Mouse (Mus musculus): ENCODE measurements at regions not wholly inside any gene's neighbourhood (a gene's known extent, or its start where the extent isn't known, plus 50 kb on each side); places are given as distances from the start of the nearest gene placed in this dataset.

DNA sequence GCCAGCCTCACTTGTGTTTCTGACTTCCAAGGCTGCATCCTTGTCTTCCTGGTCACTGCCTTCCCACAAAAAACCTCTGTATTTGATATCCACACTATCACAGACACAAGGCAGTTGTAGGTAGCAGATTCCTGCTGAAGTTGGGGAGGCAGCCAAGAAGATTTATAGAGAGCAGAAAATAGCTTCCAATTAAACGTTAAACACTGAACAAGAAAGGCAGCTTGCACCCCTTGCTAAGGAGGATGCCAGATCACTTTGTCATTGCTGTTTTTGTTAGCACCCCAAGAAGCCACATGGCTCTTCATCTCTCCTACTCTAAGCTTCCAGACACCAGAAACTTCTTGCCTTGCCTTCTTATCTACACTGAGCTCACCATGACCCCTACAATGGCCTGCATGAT, 219.9 kb downstream of the Qdpr start:
- Histone ChIP-seq H3K36me3 (ENCODE audit: control insufficient read depth, insufficient read depth) (no peaks in the 10 kb centered on the region), H3K9ac (replicated peaks; ENCODE audit: low read depth, low read length) (no peak overlapping the region), H3K4me1 (replicated peaks; ENCODE audit: control insufficient read depth, insufficient read depth, low read length) (no peaks in the 10 kb centered on the region), H3K27me3 (replicated peaks; ENCODE audit: control insufficient read depth, insufficient read depth, low read length) (no peaks in the 10 kb centered on the region), H3K9me3 (ENCODE audit: control insufficient read depth, low read length) (no peaks in the 10 kb centered on the region), H3K4me3 (replicated peaks; ENCODE audit: low read length) (no peak overlapping the region), H3K4me2 (ENCODE audit: low read length) (no peak overlapping the region), H3K27ac (ENCODE audit: low read length) (no peak overlapping the region)
- no peak for ATAC-seq
- 52% methylated on average over 1 of the region's 1 CpGs for WGBS

DNA sequence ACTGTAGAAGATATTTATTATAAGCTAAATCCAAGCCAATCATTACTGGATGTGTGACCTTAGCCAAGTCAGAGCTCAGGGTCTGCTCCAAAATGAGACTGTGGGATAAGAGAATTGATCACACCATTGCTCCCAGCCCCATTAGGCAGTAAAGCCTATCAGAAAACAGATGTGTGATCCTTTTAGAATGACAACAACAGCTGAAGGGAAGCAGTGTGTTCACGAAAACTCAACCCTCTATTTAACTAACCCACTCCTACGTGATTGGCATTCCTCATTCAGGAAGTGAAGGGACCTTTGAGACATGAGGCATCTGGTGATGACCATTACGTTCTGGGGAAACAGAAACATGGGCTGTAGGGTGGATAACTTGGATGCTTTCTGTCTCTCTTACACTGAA, 220.6 kb downstream of the Qdpr start:
- Histone ChIP-seq H3K4me2 (ENCODE audit: low read length) (no peak overlapping the region), H3K27me3 (replicated peaks; ENCODE audit: control insufficient read depth, insufficient read depth, low read length) (no peaks in the 10 kb centered on the region), H3K4me1 (replicated peaks; ENCODE audit: control insufficient read depth, insufficient read depth, low read length) (no peaks in the 10 kb centered on the region), H3K9ac (replicated peaks; ENCODE audit: low read depth, low read length) (no peak overlapping the region), H3K27ac (ENCODE audit: low read length) (no peak overlapping the region), H3K4me3 (replicated peaks; ENCODE audit: low read length) (no peak overlapping the region), H3K36me3 (ENCODE audit: control insufficient read depth, insufficient read depth) (no peaks in the 10 kb centered on the region), H3K9me3 (ENCODE audit: control insufficient read depth, low read length) (no peaks in the 10 kb centered on the region)
- 61% methylated on average over 3 of the region's 3 CpGs for WGBS
- ATAC-seq, result no peak

DNA sequence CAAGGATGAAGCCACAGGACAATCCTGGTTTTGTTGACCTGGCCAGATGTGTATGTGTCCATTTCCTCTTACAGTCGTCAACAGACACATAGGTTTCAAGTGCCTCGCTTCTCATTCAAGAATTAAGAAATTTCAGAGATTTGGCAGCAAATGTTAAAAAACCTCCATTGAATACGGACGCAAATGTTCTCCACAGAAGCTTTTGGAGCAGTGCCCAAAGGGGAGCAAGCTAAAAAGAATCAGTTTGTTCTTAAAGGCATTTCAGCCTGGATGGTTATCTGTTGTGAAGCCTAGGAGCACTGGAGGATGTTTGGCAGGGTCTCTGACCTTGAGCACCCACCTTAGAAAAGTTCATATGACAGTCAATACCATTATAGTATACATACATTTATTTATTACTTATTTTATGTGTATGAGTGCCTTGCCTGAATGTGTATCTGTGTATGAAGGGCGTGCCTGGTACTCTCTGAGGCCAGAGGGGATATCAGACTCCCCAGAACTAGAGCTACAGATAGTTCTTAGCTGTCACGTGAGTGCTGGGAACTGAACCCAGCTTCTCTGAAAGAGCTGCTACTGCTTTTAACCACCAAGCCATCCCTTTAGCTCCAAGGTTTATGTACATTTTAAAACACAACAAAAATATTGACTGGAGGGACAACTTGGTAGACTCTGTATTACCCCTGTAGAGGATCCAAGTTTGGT, 221.7 kb downstream of the Qdpr start:
- Histone ChIP-seq H3K36me3 (ENCODE audit: control insufficient read depth, insufficient read depth) (no peaks in the 10 kb centered on the region), H3K4me1 (replicated peaks; ENCODE audit: control insufficient read depth, insufficient read depth, low read length) (no peaks in the 10 kb centered on the region), H3K4me2 (ENCODE audit: low read length) (no peak overlapping the region), H3K9me3 (ENCODE audit: control insufficient read depth, low read length) (no peaks in the 10 kb centered on the region), H3K9ac (replicated peaks; ENCODE audit: low read depth, low read length) (no peak overlapping the region), H3K27ac (ENCODE audit: low read length) (no peak overlapping the region), H3K27me3 (replicated peaks; ENCODE audit: control insufficient read depth, insufficient read depth, low read length) (no peaks in the 10 kb centered on the region), H3K4me3 (replicated peaks; ENCODE audit: low read length) (no peak overlapping the region)
- WGBS, result 60% methylated on average over 6 of the region's 6 CpGs
- ATAC-seq, result no peak

DNA sequence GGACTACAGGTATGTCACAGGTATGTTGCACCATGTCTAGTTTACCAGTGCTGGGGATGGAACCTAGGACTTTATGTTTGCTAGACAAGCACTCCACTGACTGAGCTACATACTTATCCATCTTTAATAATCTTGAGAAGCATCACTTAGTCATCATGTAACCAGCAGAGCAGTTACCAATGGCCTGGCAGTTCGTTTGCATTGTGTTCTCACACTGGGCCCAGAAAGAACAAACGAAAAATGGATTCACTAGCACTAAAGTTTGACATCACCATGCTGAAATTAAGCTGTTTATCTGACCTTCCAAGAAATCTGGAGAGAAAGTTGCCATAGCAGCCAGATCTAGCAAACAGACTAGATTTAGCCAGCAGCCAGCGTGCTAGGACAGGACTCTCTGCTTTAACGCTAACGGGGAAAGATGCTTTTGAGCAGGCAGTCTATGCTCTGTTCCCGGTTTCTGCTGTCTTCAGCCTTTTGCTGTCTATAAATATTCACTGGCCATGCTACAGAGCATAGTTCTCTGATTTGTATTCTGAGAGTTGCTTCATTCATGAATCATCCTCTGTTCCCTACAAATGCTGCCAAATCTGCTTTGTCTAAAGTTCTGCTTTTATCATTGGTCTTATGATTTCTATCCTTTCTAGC, 229.6 kb downstream of the Qdpr start:
- peak; percentile 78 for ATAC-seq
- no peaks in the 10 kb centered on the region for H3K36me3 ChIP-seq (ENCODE audit: control insufficient read depth, insufficient read depth)
- WGBS, result 60% methylated on average over 6 of the region's 6 CpGs
- H3K27ac ChIP-seq (ENCODE audit: low read length), result 0 out of 2 replicates have a peak overlapping the region, but pooled peaks have one; percentile 38
- H3K27me3 ChIP-seq (replicated peaks; ENCODE audit: control insufficient read depth, insufficient read depth, low read length), result no peaks in the 10 kb centered on the region
- no peaks in the 10 kb centered on the region; the same call in 1 of the 2 replicates for H3K4me1 ChIP-seq (replicated peaks; ENCODE audit: control insufficient read depth, insufficient read depth, low read length)
- no peak overlapping the region for H3K4me3 ChIP-seq (replicated peaks; ENCODE audit: low read length)
- H3K4me2 ChIP-seq (ENCODE audit: low read length), result no peak overlapping the region
- H3K9me3 ChIP-seq (ENCODE audit: control insufficient read depth, low read length), result no peaks in the 10 kb centered on the region
- H3K9ac ChIP-seq (replicated peaks; ENCODE audit: low read depth, low read length), result no peak overlapping the region

DNA sequence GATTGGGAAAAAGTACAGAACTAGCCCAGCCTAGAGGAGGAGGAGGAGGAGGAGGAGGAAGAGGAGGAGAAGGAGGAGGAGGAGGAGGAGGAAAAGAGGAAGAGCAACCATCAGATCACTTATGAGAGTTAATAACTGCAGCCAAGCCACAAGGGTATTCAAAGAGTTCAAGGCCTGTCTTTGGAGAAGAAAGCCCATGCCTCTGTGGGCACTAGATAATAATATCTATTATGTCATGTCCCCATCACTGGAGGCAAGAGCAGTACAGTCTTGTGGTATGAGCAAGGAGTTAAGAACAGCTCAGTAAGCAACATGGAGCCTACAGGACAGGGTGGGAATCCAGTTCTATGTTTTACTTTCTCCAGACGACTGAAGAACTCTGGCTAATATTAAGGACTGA, 230.5 kb downstream of the Qdpr start:
- 87% methylated on average over 1 of the region's 1 CpGs for WGBS
- Histone ChIP-seq H3K4me2 (ENCODE audit: low read length) (no peak overlapping the region), H3K4me3 (replicated peaks; ENCODE audit: low read length) (no peak overlapping the region), H3K36me3 (ENCODE audit: control insufficient read depth, insufficient read depth) (no peaks in the 10 kb centered on the region), H3K9ac (replicated peaks; ENCODE audit: low read depth, low read length) (no peak overlapping the region), H3K27ac (ENCODE audit: low read length) (no peak overlapping the region), H3K9me3 (ENCODE audit: control insufficient read depth, low read length) (no peaks in the 10 kb centered on the region), H3K27me3 (replicated peaks; ENCODE audit: control insufficient read depth, insufficient read depth, low read length) (no peaks in the 10 kb centered on the region), H3K4me1 (replicated peaks; ENCODE audit: control insufficient read depth, insufficient read depth, low read length) (no peaks in the 10 kb centered on the region; the same call in 1 of the 2 replicates)
- no peak for ATAC-seq

DNA sequence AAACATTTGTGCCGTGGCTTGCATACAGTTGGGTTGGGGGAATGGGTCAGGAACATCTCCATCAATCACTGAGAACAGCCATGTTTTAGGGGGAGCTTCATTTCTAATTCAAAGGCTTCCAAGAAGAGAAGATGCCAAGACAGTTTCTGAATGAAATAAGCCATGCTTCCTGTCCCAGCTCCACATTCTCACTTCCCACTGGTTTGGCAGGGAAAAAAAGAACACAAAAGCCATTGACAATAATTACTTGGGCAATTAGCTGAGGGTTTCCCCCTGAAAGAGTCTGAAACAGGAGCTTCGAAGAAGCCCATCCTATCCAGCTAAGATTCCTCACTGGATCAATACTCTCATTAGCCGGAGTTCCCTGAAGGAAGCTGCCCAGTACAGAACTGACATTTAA, 230.9 kb downstream of the Qdpr start:
- Histone ChIP-seq H3K4me2 (ENCODE audit: low read length) (no peak overlapping the region), H3K27ac (ENCODE audit: low read length) (no peak overlapping the region), H3K4me1 (replicated peaks; ENCODE audit: control insufficient read depth, insufficient read depth, low read length) (no peaks in the 10 kb centered on the region; the same call in 1 of the 2 replicates), H3K27me3 (replicated peaks; ENCODE audit: control insufficient read depth, insufficient read depth, low read length) (no peaks in the 10 kb centered on the region), H3K4me3 (replicated peaks; ENCODE audit: low read length) (no peak overlapping the region), H3K9me3 (ENCODE audit: control insufficient read depth, low read length) (no peaks in the 10 kb centered on the region), H3K36me3 (ENCODE audit: control insufficient read depth, insufficient read depth) (no peaks in the 10 kb centered on the region), H3K9ac (replicated peaks; ENCODE audit: low read depth, low read length) (no peak overlapping the region)
- ATAC-seq, result 0 out of 2 replicates have a peak, but pooled peaks have one; percentile 24
- WGBS, result 31% methylated on average over 3 of the region's 3 CpGs

DNA sequence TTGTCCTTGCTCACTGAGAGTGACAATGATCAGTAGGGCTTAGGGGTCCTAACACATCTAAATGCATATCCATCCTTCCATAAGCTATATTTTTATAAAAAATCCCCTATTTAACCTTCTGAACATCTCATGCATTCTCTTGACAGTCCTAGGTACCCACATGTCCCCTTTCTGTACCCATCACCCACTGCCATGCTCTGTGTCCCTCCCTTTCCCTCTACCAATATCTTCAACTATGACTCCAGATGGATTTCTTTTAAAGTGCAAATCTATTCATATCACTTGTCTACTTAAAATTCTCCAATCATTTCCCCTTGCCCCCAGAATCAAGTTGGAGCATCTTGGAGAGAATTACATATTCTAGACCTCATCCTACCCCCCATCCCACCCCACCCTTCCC, 235.6 kb downstream of the Qdpr start:
- no peaks in the 10 kb centered on the region for H3K9me3 ChIP-seq (ENCODE audit: control insufficient read depth, low read length)
- H3K4me1 ChIP-seq (replicated peaks; ENCODE audit: control insufficient read depth, insufficient read depth, low read length), result no peaks in the 10 kb centered on the region; the same call in 1 of the 2 replicates
- peak; percentile 65 for ATAC-seq
- no peaks in the 10 kb centered on the region for H3K27me3 ChIP-seq (replicated peaks; ENCODE audit: control insufficient read depth, insufficient read depth, low read length)
- H3K27ac ChIP-seq (ENCODE audit: low read length), result no peak overlapping the region
- no peak overlapping the region for H3K9ac ChIP-seq (replicated peaks; ENCODE audit: low read depth, low read length)
- no peak overlapping the region for H3K4me2 ChIP-seq (ENCODE audit: low read length)
- no peak overlapping the region for H3K4me3 ChIP-seq (replicated peaks; ENCODE audit: low read length)
- no peaks in the 10 kb centered on the region for H3K36me3 ChIP-seq (ENCODE audit: control insufficient read depth, insufficient read depth)

DNA sequence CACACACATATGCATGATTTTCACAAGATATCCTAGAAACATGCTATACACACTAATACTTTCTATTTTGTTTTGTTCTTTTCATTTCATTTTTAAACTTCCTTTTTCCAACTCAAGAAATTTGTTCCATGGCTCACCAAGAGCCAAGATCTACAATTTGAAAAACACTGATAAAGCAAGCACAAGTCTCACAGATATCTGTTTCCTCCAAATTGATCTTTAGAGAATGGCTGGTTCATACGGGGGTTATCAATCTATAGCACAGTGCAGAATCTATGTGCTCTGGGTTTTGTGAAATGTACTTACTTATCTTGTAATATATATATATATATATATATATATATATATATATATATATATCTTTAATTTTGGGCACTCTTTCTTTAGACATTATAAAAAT, 251.6 kb downstream of the Qdpr start:
- Histone ChIP-seq H3K4me3 (replicated peaks; ENCODE audit: low read length) (no peak overlapping the region), H3K36me3 (ENCODE audit: control insufficient read depth, insufficient read depth) (no peaks in the 10 kb centered on the region), H3K27me3 (replicated peaks; ENCODE audit: control insufficient read depth, insufficient read depth, low read length) (no peaks in the 10 kb centered on the region), H3K9me3 (ENCODE audit: control insufficient read depth, low read length) (no peaks in the 10 kb centered on the region), H3K4me1 (replicated peaks; ENCODE audit: control insufficient read depth, insufficient read depth, low read length) (peaks cover 8% of the 10 kb centered on the region), H3K4me2 (ENCODE audit: low read length) (no peak overlapping the region), H3K27ac (ENCODE audit: low read length) (no peak overlapping the region), H3K9ac (replicated peaks; ENCODE audit: low read depth, low read length) (no peak overlapping the region)
- 94% methylated on average over 1 of the region's 1 CpGs for WGBS
- ATAC-seq, result no peak

DNA sequence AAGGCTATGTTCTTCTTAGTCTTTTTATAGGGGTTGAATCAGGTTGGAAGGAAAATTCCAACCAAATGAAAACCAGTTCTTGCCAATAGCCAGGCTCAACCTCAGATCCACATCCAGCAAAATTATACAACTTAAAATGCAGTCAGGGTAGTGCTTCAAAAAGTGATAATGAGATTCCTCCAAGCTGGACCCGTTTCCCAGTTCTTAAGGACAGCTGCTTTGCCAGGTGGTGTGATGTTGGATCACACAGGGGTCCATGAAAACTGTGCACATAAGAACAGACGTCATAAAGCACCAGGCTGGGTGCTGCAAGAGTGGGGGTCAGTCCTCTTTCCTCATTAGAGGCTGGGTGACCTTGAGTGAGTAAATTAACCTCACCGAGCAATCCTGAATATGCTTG, 253.9 kb downstream of the Qdpr start:
- 36% methylated on average over 3 of the region's 3 CpGs for WGBS
- ATAC-seq, result peak; percentile 94
- Histone ChIP-seq H3K4me3 (replicated peaks; ENCODE audit: low read length) (no peak overlapping the region), H3K27ac (ENCODE audit: low read length) (peak overlapping the region; percentile 65), H3K27me3 (replicated peaks; ENCODE audit: control insufficient read depth, insufficient read depth, low read length) (no peaks in the 10 kb centered on the region), H3K9ac (replicated peaks; ENCODE audit: low read depth, low read length) (no peak overlapping the region), H3K4me1 (replicated peaks; ENCODE audit: control insufficient read depth, insufficient read depth, low read length) (peaks cover 8% of the 10 kb centered on the region), H3K36me3 (ENCODE audit: control insufficient read depth, insufficient read depth) (no peaks in the 10 kb centered on the region), H3K4me2 (ENCODE audit: low read length) (no peak overlapping the region), H3K9me3 (ENCODE audit: control insufficient read depth, low read length) (no peaks in the 10 kb centered on the region)

Data from forebrain, embryonic 16.5 days (tissue).